Mouse (Mus musculus): ENCODE measurements around the gene Tenm2. TPM values are rescaled to one million over a fixed set of nuclear protein-coding genes. Genes with fewer than 3 reads are reported as not detected.

Tenm2 gene
- total RNA-seq, 2 experiments from 2014 or later, result 73.5 to 92.9 TPM

DNA sequence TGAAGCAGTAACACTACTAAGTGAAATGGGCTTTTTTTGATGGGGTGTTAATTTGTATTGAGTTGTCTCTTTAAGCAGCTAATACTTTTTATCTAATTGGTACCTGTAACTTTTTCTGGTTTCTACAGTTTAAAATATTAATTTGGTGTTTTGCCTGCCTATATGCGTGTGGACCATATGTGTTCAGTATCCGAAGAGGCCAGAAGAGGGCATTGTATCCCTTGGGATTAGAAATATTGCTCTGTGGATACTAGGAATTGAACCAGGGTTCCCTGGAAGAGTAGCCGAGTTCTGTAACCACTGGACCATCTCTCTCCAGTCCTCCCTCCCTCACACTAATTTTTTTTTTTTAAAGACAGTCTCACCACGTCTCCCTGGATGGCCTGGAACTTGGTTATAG lies 1232.9 kb downstream of the Tenm2 start:
- intact Hi-C loops (cut with DNase I), result loop anchor here (5.0 kb wide), 1 partner anchor 1161 kb away; no protein-coding TSS in a partner anchor
- no peak for DNase-seq (ENCODE audit: low spot score in 2 of 2)

- peak; percentile 93 to 98 for DNase-seq (ENCODE audit: low spot score in 2 of 2)
- intact Hi-C loops (cut with DNase I), result loop anchor here (5.0 kb wide), 1 partner anchor 1159 kb away; no protein-coding TSS in a partner anchor
Measured at GRCm38 (mm10) chr11:36001282-36001970, 1234.3 kb downstream of the Tenm2 start.

DNA sequence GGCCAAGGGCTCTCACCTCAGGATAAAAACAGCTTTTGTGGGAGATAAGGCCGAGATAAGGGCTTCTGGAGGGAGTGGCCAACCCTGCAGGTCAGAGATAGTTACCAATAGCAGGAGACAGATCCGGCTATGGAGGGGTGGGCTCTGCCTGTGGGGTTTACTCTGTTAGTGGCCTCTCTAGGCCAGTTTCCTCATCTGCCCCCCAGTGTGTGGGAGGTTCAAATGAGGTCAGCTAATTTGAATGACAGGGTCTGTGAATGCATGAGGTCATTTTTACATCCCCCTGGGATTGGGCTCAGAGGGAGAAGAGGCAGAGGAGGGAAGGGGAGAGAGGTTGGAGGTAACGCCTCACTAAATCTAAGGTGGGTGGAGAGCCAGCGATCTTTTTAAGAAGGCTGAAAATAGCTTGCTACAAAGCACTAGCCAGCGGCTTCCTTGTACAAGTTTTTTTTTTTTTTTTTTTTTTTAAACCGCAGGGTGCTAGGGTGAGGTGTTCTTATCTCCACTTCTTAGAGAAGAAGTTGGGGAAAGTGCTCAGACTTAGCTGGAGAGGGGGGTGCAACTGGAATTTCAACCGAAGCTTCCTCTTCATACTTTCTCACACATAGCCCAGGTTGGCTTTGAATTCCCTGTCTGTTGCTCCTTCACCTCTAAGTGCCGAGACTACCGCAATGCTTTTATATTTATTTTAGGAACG lies 1235.0 kb downstream of the Tenm2 start:
- no peak for DNase-seq (ENCODE audit: low spot score in 2 of 2)
- intact Hi-C loops (cut with DNase I), result loop anchor here (5.0 kb wide), 1 partner anchor 1158 kb away; no protein-coding TSS in a partner anchor

DNA sequence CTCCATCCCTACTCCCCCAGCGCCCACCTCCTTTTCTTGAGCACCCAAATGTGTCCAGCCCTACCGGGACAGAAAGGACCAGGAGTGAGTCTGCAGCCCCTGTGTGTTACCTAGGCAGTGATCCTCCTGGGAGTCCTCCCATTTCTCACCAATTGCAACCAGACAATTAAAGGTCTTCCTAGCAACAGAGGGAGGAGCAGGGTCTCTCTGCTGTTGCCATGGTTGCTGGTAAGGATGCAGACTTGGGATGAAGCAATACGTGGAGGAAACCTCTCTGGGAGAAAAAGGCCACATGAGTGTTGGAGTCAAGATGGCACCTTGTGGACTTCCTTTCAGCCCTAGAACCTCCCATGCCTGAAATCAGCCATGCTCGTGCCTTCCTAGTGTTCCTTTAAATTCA lies 1235.7 kb downstream of the Tenm2 start:
- intact Hi-C loops (cut with DNase I), result loop anchor here (5.0 kb wide), 1 partner anchor 1158 kb away; no protein-coding TSS in a partner anchor
- peak in 1 of 2 experiments; percentile 26 for DNase-seq (ENCODE audit: low spot score in 2 of 2)

DNA sequence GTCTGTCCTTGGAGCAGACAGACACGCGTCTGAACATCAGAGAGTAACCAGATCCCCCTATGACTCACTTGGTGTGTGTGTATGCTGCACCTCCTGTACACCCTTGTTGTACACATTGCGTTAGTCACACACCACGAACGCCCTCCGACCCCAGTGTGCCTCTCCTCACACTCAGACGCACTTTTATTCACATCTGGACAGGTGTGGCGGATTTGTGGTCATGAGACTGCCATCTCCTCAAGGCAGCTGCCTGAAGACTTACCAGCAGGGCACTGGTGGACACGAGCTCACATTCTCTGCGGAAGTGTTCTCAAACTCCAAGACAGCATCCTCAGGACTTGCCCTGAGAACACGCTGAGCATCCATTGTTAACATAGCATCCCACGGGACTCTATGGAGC lies 1237.7 kb downstream of the Tenm2 start:
- DNase-seq (ENCODE audit: low spot score in 2 of 2), result no peak
- intact Hi-C loops (cut with DNase I), result no loop called here

DNA sequence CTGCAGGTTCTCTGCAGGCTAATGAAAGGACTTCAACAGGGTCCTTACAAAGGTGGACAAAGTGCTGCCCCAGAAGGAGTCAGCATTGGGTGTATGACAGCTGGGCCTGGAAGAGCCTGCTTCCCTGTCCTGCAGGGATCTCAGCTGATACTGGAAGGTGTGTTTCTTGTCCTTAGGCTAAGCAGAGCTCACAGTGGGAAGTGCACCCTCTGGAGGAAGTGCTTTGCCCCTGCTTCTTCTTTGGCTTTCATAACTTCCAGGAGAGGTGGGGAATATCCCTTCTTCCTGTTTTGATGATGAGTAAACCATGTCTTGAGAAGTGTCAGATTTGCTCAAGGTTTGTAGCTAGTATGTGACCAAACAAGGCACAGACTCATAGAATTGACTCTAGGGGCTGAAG lies 1240.5 kb downstream of the Tenm2 start:
- intact Hi-C loops (cut with DNase I), result no loop called here
- DNase-seq (ENCODE audit: low spot score in 2 of 2), result no peak

GRCm38 (mm10) chr11:35991846-35992245 lies 1243.9 kb downstream of the Tenm2 start:
- intact Hi-C loops (cut with DNase I), result loop anchor here (5.0 kb wide), 1 partner anchor 135 kb away; no protein-coding TSS in a partner anchor

GRCm38 (mm10) chr11:35989967-35990366 lies 1245.8 kb downstream of the Tenm2 start:
- DNase-seq (ENCODE audit: low spot score in 2 of 2), result no peak
- intact Hi-C loops (cut with DNase I), result loop anchor here (5.0 kb wide), 1 partner anchor 133 kb away; no protein-coding TSS in a partner anchor

More at GRCm38 (mm10) chr11:35991846-35992245, 1243.9 kb downstream of the Tenm2 start:
- DNase-seq (ENCODE audit: low spot score in 2 of 2), result peak; percentile 56 to 88

DNA sequence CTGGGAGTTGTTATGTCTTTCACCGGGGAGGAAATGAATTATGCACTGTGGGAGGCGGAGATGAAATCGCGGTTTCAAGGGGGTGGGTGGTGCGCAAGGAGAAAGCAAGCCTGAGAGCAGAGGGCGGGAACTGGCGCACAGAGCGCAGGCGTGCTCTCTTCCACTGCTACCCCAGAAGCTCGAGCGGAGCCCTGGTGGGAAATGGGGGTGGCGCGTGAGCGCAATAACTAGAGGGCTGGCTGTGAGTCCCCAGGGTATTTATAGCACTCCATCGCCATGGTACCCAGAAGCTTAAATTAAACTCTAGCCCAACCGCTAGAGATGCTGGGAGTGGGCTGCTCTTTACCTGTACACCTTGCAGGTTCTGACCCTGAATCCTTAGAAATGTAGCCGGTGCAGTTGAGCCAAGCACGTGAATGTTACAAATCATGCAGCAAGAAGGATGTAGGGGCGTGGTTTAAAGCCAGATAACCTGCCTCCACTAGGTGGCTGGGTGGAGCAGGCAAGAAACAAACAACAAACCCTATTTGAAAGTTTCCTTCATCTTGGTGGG lies 1249.8 kb downstream of the Tenm2 start:
- intact Hi-C loops (cut with DNase I), result no loop called here

GRCm38 (mm10) chr11:35982734-35983133 lies 1253.0 kb downstream of the Tenm2 start:
- no peak for DNase-seq (ENCODE audit: low spot score in 2 of 2)
- intact Hi-C loops (cut with DNase I), result no loop called here

More for the DNA sequence above, 1249.8 kb downstream of the Tenm2 start:
- peak; percentile 86 to 96 for DNase-seq (ENCODE audit: low spot score in 2 of 2)

- intact Hi-C loops (cut with DNase I), result loop anchor here (1.0 kb wide), 1 partner anchor 77 kb away; no protein-coding TSS in a partner anchor
- peak; percentile 69 to 87 for DNase-seq (ENCODE audit: low spot score in 2 of 2)
Measured at GRCm38 (mm10) chr11:35980411-35980917, 1255.3 kb downstream of the Tenm2 start, which contains the start of gene Wwc1. Gene Wwc1 (minus strand): TSS chr11:35980527.

DNA sequence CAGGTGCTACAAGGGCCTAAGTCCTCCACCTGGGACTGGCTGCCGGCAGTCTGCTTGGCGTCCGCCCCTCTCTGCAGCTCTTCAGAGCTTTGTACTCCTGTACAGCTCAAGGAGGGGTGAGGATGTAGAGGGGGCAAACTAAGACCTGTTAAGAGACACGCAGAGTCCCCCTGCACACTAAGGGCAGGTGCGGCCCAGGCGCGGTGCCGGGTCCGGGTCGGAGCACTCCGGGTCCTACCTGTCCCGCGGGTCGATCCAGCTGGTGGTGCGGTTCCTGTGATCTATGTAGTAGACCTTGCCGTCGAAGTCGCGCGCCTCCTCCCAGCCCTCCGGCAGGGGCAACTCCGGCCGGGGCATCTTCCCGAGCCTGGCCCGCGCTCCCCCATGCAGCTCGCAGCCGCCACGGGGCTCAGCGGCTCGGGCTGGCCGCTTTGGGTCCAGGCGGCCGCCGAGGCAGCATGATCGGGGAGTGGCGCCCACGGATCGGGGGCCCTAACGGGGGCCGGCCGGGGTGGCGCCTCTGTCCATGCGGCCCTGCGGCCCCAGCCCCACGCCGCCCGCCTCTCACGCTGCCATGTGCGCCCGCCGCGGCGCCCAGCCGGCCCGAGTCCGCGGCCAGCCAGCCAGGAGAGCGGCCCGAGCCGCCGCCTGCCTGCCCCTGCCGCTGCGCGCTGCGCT lies 1255.9 kb downstream of the Tenm2 start:
- peak in 1 of 2 experiments; percentile 49 for DNase-seq (ENCODE audit: low spot score in 2 of 2)
- intact Hi-C loops (cut with DNase I), result loop anchor here (1.0 to 2.0 kb wide), 2 partner anchors 59 to 77 kb away; no protein-coding TSS in a partner anchor

GRCm38 (mm10) chr11:35979266-35979732 lies 1256.5 kb downstream of the Tenm2 start:
- DNase-seq (ENCODE audit: low spot score in 2 of 2), result peak in 1 of 2 experiments; percentile 57
- intact Hi-C loops (cut with DNase I), result loop anchor here (2.0 kb wide), 1 partner anchor 58 kb away; no protein-coding TSS in a partner anchor

GRCm38 (mm10) chr11:35977796-35978195 lies 1258.0 kb downstream of the Tenm2 start:
- intact Hi-C loops (cut with DNase I), result loop anchor here (2.0 kb wide), 1 partner anchor 57 kb away; no protein-coding TSS in a partner anchor
- DNase-seq (ENCODE audit: low spot score in 2 of 2), result no peak

DNA sequence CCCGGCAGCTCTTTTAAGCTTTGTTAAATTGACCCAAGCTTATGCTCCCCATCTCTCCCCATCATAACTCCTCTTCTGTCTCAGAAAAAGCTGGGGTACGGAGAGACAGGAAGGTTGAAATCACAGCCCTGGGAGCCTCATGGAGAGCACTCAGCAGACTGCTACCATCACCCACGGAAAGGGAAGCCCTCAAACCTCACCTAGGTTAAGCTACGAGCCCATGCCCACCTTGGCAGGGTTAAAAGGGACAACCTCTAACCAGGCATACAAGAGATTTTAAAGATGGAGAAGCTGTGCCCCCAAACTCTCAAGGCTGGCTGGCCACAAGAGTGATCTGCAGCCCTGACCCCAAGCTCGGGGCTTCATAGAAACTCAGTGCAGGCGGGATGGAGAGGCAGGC lies 1258.7 kb downstream of the Tenm2 start:
- intact Hi-C loops (cut with DNase I), result no loop called here
- no peak for DNase-seq (ENCODE audit: low spot score in 2 of 2)

- intact Hi-C loops (cut with DNase I), result no loop called here
Measured at GRCm38 (mm10) chr11:35976482-35976881, 1259.3 kb downstream of the Tenm2 start.

GRCm38 (mm10) chr11:35974632-35975450 lies 1260.9 kb downstream of the Tenm2 start:
- intact Hi-C loops (cut with DNase I), result no loop called here
- no peak for DNase-seq (ENCODE audit: low spot score in 2 of 2)

More at GRCm38 (mm10) chr11:35976482-35976881, 1259.3 kb downstream of the Tenm2 start:
- peak in 1 of 2 experiments; percentile 53 for DNase-seq (ENCODE audit: low spot score in 2 of 2)

- intact Hi-C loops (cut with DNase I), result no loop called here
- no peak for DNase-seq (ENCODE audit: low spot score in 2 of 2)
Measured at GRCm38 (mm10) chr11:35973135-35973534, 1262.6 kb downstream of the Tenm2 start.
